Mouse (Mus musculus) adrenal gland, postnatal 4 days (tissue): ENCODE data around the gene Mcam. TPM values are rescaled to one million over a fixed set of nuclear protein-coding genes. Genes with fewer than 3 reads are reported as not detected.

Experiments used
- DNase-seq, 2 experiments: peaks; one replicate each; pipeline ENCODE4 v3.0.0; 2021 to 2022; ENCODE audit warnings: low spot score in 2 of 2, mixed read lengths in 2 of 2
- long read RNA-seq, 2 experiments: library from polyadenylated mRNA; stranded (forward); transcript quantifications; one replicate each; pipeline ENCODE4 v2.0.0; 2021
- total RNA-seq, 2 experiments: library from RNA; stranded (reverse); gene quantifications; 2 replicates each; pipeline ENCODE4 v1.2.3; 2021

Mcam gene
- total RNA-seq, result 10 to 100 TPM; 92.8 to 97.0 TPM
- long read RNA-seq, experiment 1, transcript Mcam-201 (16 exons, 2,989 nt), result major isoform, 8 of 26 reads
- long read RNA-seq, experiment 1, partial matches to known transcripts, result 15 of 26 reads
- long read RNA-seq, experiment 1, other reads (novel, unspliced or antisense), result 1 of 26 reads
- long read RNA-seq, experiment 2, transcript Mcam-201 (16 exons, 2,989 nt), result major isoform, 27 of 64 reads
- long read RNA-seq, experiment 2, transcript Mcam-202 (15 exons, 2,772 nt), result minor isoform, 12 of 64 reads
- long read RNA-seq, experiment 2, partial matches to known transcripts, result 13 of 64 reads
- long read RNA-seq, experiment 2, other reads (novel, unspliced or antisense), result 12 of 64 reads

DNA sequence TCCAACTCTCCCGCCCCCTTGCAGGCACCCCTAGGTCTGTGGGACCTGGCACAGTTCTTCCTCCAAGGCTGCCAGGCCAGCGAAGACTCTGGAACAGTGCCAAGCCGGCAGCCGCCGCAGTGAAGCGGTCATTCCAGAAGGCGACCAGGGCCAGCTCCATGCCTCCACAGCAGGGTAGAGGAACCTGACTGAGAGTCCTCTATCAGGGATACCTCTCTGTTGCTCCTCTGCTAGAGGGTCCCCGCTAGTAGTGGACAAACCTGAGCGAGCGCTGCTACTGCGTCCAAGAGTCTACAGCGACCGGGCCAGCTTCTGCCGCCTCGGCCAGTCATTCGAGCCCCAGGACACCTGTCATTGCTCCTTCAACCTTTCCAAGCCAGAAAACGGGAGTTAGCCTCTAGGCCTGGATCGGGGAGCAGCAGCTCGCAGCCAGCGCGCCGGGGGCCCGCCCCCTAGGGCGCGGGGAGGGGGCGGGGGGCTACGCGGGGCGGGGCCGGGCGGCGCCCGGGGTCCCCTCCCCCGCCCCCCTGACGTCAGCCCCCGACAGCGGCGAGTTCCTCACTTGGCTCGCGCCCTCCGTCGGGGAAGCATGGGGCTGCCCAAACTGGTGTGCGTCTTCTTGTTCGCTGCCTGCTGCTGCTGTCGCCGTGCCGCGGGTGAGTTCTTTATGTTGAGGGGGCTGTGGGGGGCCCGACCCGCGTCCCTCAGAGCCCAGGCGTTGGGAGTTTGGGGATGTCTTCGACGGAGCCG lies at the start of gene Mcam:
Gene Mcam (plus strand): TSS at position 369 of the 750 bp plus-strand sequence.
- DNase-seq, result peak in 1 of 2 experiments; percentile 50

DNA sequence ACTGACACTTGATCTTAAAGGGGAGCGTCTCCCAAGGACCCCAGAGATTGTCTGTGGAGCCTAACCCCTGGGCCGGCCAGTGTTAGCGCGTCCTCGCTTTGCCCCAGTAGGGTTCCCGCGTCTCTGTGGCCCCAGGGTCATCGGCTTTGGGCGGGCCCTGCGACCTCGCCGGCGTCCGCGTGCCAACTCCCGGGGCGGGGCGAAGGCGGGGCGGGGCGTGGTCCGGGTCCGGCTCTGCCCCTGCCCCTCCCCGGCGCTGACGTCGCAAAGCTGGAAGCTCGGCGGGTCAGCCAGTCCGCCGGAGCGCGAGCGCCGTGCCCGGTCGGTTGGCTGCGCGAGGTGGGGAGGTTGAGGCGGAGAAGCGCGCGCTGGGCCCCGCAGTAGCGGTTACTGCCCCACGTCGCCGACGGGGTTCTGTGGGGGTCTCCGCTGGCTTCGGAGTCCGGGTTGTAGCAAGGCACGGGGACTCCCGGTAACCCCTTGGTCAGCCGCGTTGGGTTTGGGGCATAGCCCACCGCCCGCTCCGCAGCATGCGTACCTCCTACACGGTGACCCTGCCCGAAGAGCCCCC lies 49.5 kb upstream of the Mcam start:
- peak; percentile 91 to 94 for DNase-seq

DNA sequence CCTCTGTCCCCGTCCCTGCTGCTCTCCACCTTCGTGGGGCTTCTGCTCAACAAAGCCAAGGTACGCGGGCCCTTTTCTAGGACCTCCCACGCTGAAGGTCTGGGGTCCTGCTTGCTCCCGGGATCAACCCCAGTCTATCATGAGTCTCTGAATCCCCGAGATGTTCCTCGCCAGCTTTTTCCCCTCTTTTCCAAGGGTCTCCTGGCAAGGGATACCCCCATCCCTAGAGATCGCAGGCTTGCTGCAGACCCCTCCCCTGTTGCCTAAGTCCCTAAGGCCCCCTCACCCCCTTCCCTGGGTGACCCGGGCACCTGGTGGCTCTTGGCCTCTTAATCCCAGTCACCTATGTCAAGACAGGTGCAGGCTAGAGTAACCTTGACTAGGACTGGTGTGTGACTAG lies 49.0 kb upstream of the Mcam start:
- DNase-seq, result no peak

- no peak for DNase-seq
Measured at GRCm38 (mm10) chr9:44085741-44086665, 48.3 kb upstream of the Mcam start.

DNA sequence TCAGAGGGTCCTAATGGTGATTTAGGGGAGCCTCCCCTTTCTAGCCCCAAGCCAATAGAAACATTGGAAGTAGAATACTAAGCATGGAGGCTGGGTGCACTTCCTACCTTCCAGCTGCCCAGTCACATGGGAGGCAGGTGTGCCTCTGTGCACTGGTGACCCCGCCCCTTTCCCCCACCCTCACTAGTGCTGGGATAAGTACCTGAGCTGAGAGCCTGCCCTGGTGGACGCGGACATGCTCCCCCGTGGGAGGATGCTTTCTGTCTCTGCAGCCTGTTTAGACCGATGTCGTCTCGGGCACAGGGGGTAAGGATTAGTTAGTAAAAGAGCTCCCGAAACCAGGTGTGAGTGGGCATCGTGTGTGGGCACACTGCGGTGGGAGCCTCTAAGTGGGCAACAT lies 47.3 kb upstream of the Mcam start:
- no peak for DNase-seq

DNA sequence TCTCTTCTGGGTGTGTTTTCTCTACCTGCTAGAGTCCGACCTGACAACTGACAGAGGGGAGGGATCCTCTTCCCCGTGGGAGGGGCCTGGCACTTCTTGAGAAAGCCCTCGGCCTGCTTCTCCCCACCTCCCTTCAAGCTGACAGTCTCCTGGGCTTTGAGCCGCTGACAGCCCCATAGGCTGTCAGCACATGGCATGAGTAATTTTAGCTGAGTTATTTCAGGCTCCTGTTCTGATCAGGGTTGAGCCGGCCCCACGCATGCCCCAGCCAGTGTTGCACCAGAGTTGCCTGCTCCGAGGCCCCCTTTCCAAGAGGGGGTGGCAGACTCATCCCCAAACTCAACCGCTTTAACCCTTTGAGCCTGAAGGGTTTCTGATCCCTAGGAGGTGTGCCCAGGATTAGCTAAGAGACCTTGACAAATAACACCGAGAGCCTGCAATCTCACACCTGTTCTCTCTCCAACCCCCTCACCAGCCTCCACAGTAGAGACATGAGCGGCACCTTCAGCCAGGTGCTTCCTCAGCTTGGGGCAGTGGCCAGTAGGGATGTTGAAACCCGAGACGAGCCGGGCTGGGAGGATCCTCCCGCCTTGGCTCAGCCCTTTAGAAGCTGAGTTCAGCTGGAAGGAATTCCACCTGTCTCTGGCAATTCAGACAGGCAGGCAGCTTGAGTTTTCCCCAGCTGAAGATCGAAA lies 46.4 kb upstream of the Mcam start:
- DNase-seq, result no peak

GRCm38 (mm10) chr9:44088877-44089608 lies 45.2 kb upstream of the Mcam start:
- DNase-seq, result no peak

DNA sequence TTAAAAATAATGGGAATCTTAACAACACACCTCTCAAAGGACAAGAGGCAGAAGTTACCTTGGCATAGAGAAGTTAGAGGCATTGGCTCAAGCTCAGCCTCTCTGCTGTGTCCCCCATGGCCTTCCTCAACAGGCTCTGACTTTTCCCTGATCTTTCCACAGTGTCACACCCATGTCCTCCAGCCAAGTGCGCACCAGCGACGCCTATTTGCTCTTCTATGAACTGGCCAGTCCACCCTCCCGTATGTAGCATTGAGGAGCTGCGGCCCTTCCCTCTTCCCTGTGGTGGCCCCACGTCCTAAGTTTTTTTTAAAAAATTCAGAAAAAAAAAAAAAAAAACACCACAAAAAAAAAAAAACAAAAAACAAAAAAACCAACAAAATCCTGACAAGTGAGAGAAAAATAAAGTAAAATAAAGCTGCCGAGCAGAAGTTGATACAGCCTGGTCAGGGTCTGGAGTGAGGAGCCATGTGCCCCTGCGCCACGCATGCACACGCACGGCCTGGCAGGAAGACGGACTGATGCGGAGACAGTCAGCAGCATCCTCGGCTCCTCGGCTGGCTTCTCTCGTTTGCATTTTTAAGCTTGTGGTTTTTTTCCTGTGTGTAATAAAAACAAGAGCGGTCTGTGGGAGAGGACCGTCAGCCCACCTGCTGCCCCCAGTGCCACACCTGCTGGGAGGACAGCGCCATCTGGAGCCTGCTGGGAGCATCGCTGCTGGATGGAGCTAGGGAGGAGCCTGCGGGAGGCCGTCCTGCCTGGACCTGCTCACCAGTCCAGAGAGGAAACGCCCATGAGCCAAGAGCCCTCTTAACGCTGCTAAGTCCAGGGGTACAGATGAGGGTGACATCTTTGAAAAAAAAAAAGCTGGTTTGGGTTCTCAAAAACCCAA lies 40.4 kb upstream of the Mcam start:
- peak in 1 of 2 experiments; percentile 58 for DNase-seq

DNA sequence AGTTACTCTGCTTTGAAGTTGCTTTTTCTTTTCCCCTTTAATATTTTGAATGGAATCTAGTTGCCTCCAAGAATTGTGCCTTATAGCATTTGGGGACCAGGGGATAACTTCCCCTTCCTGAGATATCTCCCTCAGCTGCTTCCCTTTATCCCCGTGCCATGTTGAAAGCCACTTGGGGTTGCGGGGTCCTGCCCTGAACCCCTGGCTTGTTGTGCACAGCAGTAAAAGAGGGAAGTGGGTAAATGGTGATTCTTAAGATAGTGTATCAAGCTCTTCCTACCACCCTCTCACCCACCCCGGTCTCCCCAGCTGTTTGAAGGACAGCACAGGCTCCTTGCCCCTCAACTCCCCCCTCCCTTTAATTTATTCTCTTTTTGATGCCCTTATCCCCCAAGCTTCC lies 39.5 kb upstream of the Mcam start:
- no peak for DNase-seq

DNA sequence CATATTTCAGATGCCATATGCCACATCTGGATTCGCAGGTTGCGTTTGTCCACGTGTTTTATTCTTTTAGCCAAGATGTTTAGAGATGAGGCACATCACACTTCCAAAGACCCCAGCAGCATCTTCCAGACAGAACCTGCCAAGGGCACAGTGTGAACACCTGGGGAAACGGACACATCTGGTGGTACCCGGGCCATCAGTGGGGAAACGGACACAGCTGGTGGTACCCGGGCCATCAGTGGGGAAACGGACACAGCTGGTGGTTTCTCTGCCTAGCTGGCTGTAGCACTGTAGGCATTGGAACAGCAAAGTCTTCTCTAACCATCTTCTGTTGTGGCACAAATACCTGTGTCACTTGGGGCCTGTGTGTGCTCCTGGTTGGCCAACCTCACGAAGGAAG lies 38.5 kb upstream of the Mcam start:
- DNase-seq, result no peak

DNA sequence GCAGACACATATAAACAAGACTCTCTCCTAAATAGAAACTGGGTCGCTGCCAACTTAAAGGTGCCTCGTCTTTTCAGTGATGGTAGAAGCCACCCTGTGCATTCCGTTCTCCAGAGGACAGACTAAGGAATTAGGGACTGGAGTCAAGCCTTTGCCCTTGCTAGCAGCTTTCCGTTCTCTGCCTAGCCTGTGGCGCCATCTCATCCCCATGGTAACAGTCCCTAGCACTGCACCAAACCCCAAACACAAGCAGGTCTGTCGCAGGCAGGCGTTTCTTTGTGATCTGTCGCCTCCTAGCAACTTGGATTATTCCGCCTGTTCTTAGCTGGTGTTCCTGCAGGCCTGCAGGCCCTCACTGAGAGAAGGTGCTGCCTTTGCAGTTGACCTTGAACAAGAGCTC lies 37.7 kb upstream of the Mcam start:
- no peak for DNase-seq

GRCm38 (mm10) chr9:44101490-44101889 lies 32.8 kb upstream of the Mcam start, which contains the start of gene Mfrp:
Gene Mfrp, plus strand, starts transcription at chr9:44101729.
- DNase-seq, result no peak

DNA sequence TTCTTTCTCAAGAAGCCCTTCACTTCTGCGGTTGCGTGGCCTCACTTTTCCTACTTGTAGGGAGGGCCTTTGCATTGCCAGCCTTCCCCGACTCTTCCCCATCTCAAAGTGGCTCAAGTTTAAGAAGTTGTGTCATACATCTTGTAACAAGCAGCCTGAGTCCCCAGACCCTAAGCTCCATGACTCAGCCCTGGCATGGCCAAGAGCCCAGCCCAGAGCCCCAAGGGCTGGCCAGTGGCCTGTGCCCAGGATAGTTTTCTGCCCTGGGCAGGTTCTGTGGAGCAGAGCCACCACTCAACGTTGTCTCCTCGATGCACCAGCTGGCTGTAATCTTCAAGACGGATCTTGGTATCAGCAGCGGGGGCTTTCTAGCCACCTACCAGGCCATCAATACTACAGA lies 29.4 kb upstream of the Mcam start:
- no peak for DNase-seq

GRCm38 (mm10) chr9:44105781-44106180 lies 28.5 kb upstream of the Mcam start:
- DNase-seq, result no peak

GRCm38 (mm10) chr9:44106182-44106581 lies 28.1 kb upstream of the Mcam start:
- DNase-seq, result no peak

DNA sequence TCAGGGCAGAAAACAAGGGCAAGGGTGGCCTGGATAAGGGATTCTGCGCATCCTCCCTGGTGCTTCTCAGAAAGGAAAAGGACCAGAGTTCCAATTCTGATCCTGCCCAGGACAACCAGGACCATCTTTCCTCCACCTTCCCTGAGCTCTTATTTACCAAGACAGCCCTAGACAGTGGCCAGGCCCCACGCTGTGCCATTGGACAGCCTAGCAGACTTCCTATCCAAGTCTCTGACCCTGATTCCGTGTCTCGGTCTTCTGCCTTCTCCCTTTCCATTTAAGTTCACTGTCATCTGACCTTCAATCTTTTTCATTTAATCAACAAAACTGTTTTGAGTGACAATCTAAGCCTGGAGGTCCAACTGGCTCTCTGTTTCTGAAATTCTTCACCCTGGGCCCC lies 27.7 kb upstream of the Mcam start:
- no peak for DNase-seq

- peak in 1 of 2 experiments; percentile 62 for DNase-seq
Measured at GRCm38 (mm10) chr9:44107110-44107509, 27.2 kb upstream of the Mcam start, which contains the start of gene C1qtnf5. Gene C1qtnf5, plus strand, starts transcription at chr9:44107245.

- peak in 1 of 2 experiments; percentile 56 for DNase-seq
Measured at GRCm38 (mm10) chr9:44107557-44108179, 26.6 kb upstream of the Mcam start.
